Mouse (Mus musculus) lung, embryonic 15.5 days (tissue): ENCODE measurements around the gene Hsf2. TPM values are rescaled to one million over a fixed set of nuclear protein-coding genes. Genes with fewer than 3 reads are reported as not detected.
"Not testable (repeated sequence)": the region's sequence is repeated elsewhere in the genome, so short reads cannot be mapped to it uniquely, and the experiment has no call there.

Source experiments
- ATAC-seq: fragments of 200-750 bp; cut with Nextera tagmentation; 2 replicates; pipeline ENCODE4 v1.8.0; 2017; ENCODE audit warnings: moderate number of reproducible peaks, borderline replicate concordance; ENCODE audit not compliant: low FRiP score, low TSS enrichment; ENCODE audit errors: extremely low read depth
- H3K27ac ChIP-seq: fragments of 300-500 bp; sonication (generic); 2 replicates; pipeline ENCODE4 v1.5.1; 2015; ENCODE audit warnings: moderate library complexity, mild to moderate bottlenecking, inconsistent platforms
- H3K27me3 ChIP-seq: fragments of 300-500 bp; sonication (generic); 2 replicates; pipeline ENCODE4 v1.6.1; 2015; ENCODE audit warnings: inconsistent platforms
- H3K36me3 ChIP-seq: fragments of 300-500 bp; sonication (generic); 2 replicates; pipeline ENCODE4 v1.6.1; 2015; ENCODE audit warnings: inconsistent platforms
- H3K4me1 ChIP-seq: fragments of 300-500 bp; sonication (generic); 2 replicates; pipeline ENCODE4 v1.6.1; 2015; ENCODE audit warnings: inconsistent platforms
- H3K4me2 ChIP-seq: fragments of 300-500 bp; sonication (generic); 2 replicates; pipeline ENCODE4 v1.6.1; 2015; ENCODE audit warnings: inconsistent platforms, mild to moderate bottlenecking, moderate library complexity
- H3K4me3 ChIP-seq: fragments of 300-500 bp; sonication (generic); 2 replicates; pipeline ENCODE4 v1.5.1; 2015; ENCODE audit warnings: mild to moderate bottlenecking, inconsistent platforms
- H3K9ac ChIP-seq: fragments of 300-500 bp; sonication (generic); 2 replicates; pipeline ENCODE4 v1.6.1; 2015; ENCODE audit warnings: inconsistent platforms
- H3K9me3 ChIP-seq: fragments of 300-500 bp; sonication (generic); 2 replicates; pipeline ENCODE4 v1.6.1; 2016; ENCODE audit warnings: inconsistent platforms
- WGBS: fragments of 180-500 bp; shearing (Covaris S2); methylation state at CpG from one replicate; pipeline ENCODE4 v1.1.7; 2015; 5-methylcytosine and 5-hydroxymethylcytosine counted together
- polyA plus RNA-seq: library from polyadenylated mRNA; unstranded; fragments of >200 nt; fragmentation: Nextera tagmentation; extraction: Ambion mirVana; gene quantifications from 2 replicates; pipeline ENCODE4 v1.2.1, GENCODE M21; 2015

Hsf2 gene
- polyA plus RNA-seq, 1 experiment from 2014 or later: 23.5 TPM

- 87% methylated on average over 9 of the region's 9 CpGs for WGBS
- H3K4me3 ChIP-seq, ATAC-seq, H3K9me3 ChIP-seq, H3K36me3 ChIP-seq, H3K4me2 ChIP-seq, H3K27ac ChIP-seq, H3K9ac ChIP-seq, H3K4me1 ChIP-seq, H3K27me3 ChIP-seq: not testable (repeated sequence)
These were observed 57.7 kb downstream of the Hsf2 start for GRCm38 (mm10) chr10:57543890-57544289.

GRCm38 (mm10) chr10:57549631-57550030, 63.4 kb downstream of the Hsf2 start:
- Histone ChIP-seq H3K4me2 (no peak overlapping the region), H3K4me3 (no peak overlapping the region), H3K9ac (no peak overlapping the region), H3K4me1 (no peaks in the 10 kb centered on the region), H3K36me3 (no peaks in the 10 kb centered on the region), H3K27ac (no peak overlapping the region), H3K9me3 (no peaks in the 10 kb centered on the region), H3K27me3 (no peaks in the 10 kb centered on the region)
- ATAC-seq: no peak
- 76% methylated on average over 4 of the region's 4 CpGs for WGBS

- H3K27me3 ChIP-seq: no peaks in the 10 kb centered on the region
- no peak overlapping the region for H3K27ac ChIP-seq
- no peak overlapping the region for H3K4me2 ChIP-seq
- ATAC-seq: no peak
- no peaks in the 10 kb centered on the region for H3K9me3 ChIP-seq
- H3K9ac ChIP-seq: no peak overlapping the region
- no peak overlapping the region for H3K4me3 ChIP-seq
- no peaks in the 10 kb centered on the region for H3K4me1 ChIP-seq
- H3K36me3 ChIP-seq: no peaks in the 10 kb centered on the region
- 86% methylated on average over 1 of the region's 1 CpGs for WGBS
These were observed 67.5 kb downstream of the Hsf2 start for GRCm38 (mm10) chr10:57553719-57554118.

- Histone ChIP-seq H3K27me3 (no peaks in the 10 kb centered on the region), H3K9ac (no peak overlapping the region), H3K36me3 (no peaks in the 10 kb centered on the region), H3K27ac (no peak overlapping the region), H3K4me1 (no peaks in the 10 kb centered on the region), H3K9me3 (no peaks in the 10 kb centered on the region), H3K4me2 (no peak overlapping the region), H3K4me3 (no peak overlapping the region)
- 54% methylated on average over 5 of the region's 5 CpGs for WGBS
- no peak for ATAC-seq
These were observed 71.4 kb downstream of the Hsf2 start for GRCm38 (mm10) chr10:57557597-57557996.

Other genes with a start within 250 kb of the Hsf2 start
- gene Serinc1, start 46.1 kb downstream of the Hsf2 start, polyA plus RNA-seq: 131 and 132 TPM in 2 replicates
- gene Pkib, start 145.6 kb downstream of the Hsf2 start, polyA plus RNA-seq: 1.4 and 2.0 TPM in 2 replicates